Mouse (Mus musculus) lung, embryonic 14.5 days (tissue): ENCODE data around the gene Ptprd. TPM values are rescaled to one million over a fixed set of nuclear protein-coding genes. Genes with fewer than 3 reads are reported as not detected.
A peak's percentile ranks its signal among the peaks of the same experiment; 100 is the strongest.

ENCODE experiments used
- ATAC-seq: fragments of 200-750 bp; cut with Nextera tagmentation; 2 replicates; pipeline ENCODE4 v1.8.0; 2017; ENCODE audit warnings: mild to moderate bottlenecking, moderate TSS enrichment, moderate library complexity; ENCODE audit not compliant: insufficient read depth
- DNase-seq: peaks from one replicate; pipeline ENCODE4 v3.0.0-alpha.2; 2015
- H3K27ac ChIP-seq: fragments of 300-500 bp; sonication (generic); 2 replicates; pipeline ENCODE4 v1.5.1; 2014; ENCODE audit warnings: low read depth, mild to moderate bottlenecking, moderate library complexity
- H3K27me3 ChIP-seq: fragments of 300-500 bp; sonication (generic); 2 replicates; pipeline ENCODE4 v1.6.1; 2014; ENCODE audit warnings: low read length, control low read depth; ENCODE audit not compliant: insufficient read depth
- H3K36me3 ChIP-seq: fragments of 300-500 bp; sonication (generic); 2 replicates; pipeline ENCODE4 v1.6.1; 2014; ENCODE audit warnings: control low read depth; ENCODE audit not compliant: insufficient read depth
- H3K4me1 ChIP-seq: fragments of 300-500 bp; sonication (generic); 2 replicates; pipeline ENCODE4 v1.6.1; 2014; ENCODE audit warnings: antibody characterized with exemption, control low read depth; ENCODE audit not compliant: insufficient read depth
- H3K4me2 ChIP-seq: fragments of 300-500 bp; sonication (generic); 2 replicates; pipeline ENCODE4 v1.6.1; 2014; ENCODE audit warnings: mild to moderate bottlenecking
- H3K4me3 ChIP-seq: fragments of 300-500 bp; sonication (generic); 2 replicates; pipeline ENCODE4 v1.5.1; 2014; ENCODE audit warnings: low read depth, low read length
- H3K9ac ChIP-seq: fragments of 300-500 bp; sonication (generic); 2 replicates; pipeline ENCODE4 v1.6.1; 2014
- H3K9me3 ChIP-seq: fragments of 300-500 bp; sonication (generic); 2 replicates; pipeline ENCODE4 v1.6.1; 2016; ENCODE audit warnings: low read depth, low read length, control low read depth
- CTCF ChIP-seq: IDR thresholded peaks from 2 replicates; pipeline ENCODE4 v1.5.1; 2016; ENCODE audit warnings: antibody characterized with exemption, low read depth
- WGBS: fragments of 180-500 bp; shearing (Covaris S2); extraction: QIAGEN DNeasy Blood & Tissue Kit; methylation state at CpG from one replicate; pipeline ENCODE4 v1.1.7; 2014; 5-methylcytosine and 5-hydroxymethylcytosine counted together
- polyA plus RNA-seq: library from polyadenylated mRNA; unstranded; fragments of >200 nt; fragmentation: Nextera tagmentation; extraction: Ambion mirVana; gene quantifications from 2 replicates; pipeline ENCODE4 v1.2.1, GENCODE M21; 2014

Gene Ptprd
- polyA plus RNA-seq, 1 experiment from 2014 or later = 25.3 TPM

- peak; percentile 44; the same call in 1 of the 2 replicates for ATAC-seq
- Histone ChIP-seq H3K4me1 (no peaks in the 10 kb centered on the region), H3K36me3 (no peaks in the 10 kb centered on the region), H3K9ac (no peak overlapping the region), H3K27me3 (no peaks in the 10 kb centered on the region), H3K4me3 (no peak overlapping the region), H3K27ac (no peak overlapping the region), H3K4me2 (no peak overlapping the region), H3K9me3 (no peaks in the 10 kb centered on the region)
- peak; percentile 62 for DNase-seq
- no peak for TF ChIP-seq CTCF
Observed at GRCm38 (mm10) chr4:76566006-76566405, 1645.8 kb downstream of the Ptprd start.

GRCm38 (mm10) chr4:76541769-76542168 is 1670.0 kb downstream of the Ptprd start:
- H3K4me1 ChIP-seq = no peaks in the 10 kb centered on the region
- no peak overlapping the region for H3K4me3 ChIP-seq
- H3K9ac ChIP-seq = no peak overlapping the region
- no peaks in the 10 kb centered on the region for H3K36me3 ChIP-seq
- ATAC-seq (no peak), DNase-seq (no peak)
- H3K27ac ChIP-seq = no peak overlapping the region
- H3K27me3 ChIP-seq = no peaks in the 10 kb centered on the region
- 57% methylated on average over 2 of the region's 2 CpGs for WGBS
- H3K9me3 ChIP-seq = no peaks in the 10 kb centered on the region
- TF ChIP-seq CTCF = no peak
- no peak overlapping the region for H3K4me2 ChIP-seq

GRCm38 (mm10) chr4:76532926-76533325 is 1678.8 kb downstream of the Ptprd start:
- H3K9ac ChIP-seq = no peak overlapping the region
- H3K36me3 ChIP-seq = no peaks in the 10 kb centered on the region
- 32% methylated on average over 1 of the region's 1 CpGs for WGBS
- peaks cover 8% of the 10 kb centered on the region; the same call in 1 of the 2 replicates for H3K9me3 ChIP-seq
- DNase-seq (peak; percentile 73), ATAC-seq (peak; percentile 90)
- no peak for TF ChIP-seq CTCF
- H3K4me2 ChIP-seq = no peak overlapping the region
- no peaks in the 10 kb centered on the region for H3K27me3 ChIP-seq
- no peak overlapping the region for H3K4me3 ChIP-seq
- H3K27ac ChIP-seq = no peak overlapping the region
- H3K4me1 ChIP-seq = no peaks in the 10 kb centered on the region

GRCm38 (mm10) chr4:76525281-76525680 is 1686.5 kb downstream of the Ptprd start:
- H3K4me2 ChIP-seq = no peak overlapping the region
- H3K9me3 ChIP-seq = peaks cover 8% of the 10 kb centered on the region; the same call in 1 of the 2 replicates
- WGBS = 77% methylated on average over 3 of the region's 3 CpGs
- H3K36me3 ChIP-seq = no peaks in the 10 kb centered on the region
- H3K4me3 ChIP-seq = no peak overlapping the region
- H3K27ac ChIP-seq = no peak overlapping the region
- no peaks in the 10 kb centered on the region for H3K27me3 ChIP-seq
- H3K9ac ChIP-seq = no peak overlapping the region
- no peak for ATAC-seq
- no peak for DNase-seq
- no peak for TF ChIP-seq CTCF
- 0 out of 2 replicates have a peak, but pooled peaks cover 2% of the 10 kb centered on the region for H3K4me1 ChIP-seq

GRCm38 (mm10) chr4:76503279-76503601 is 1708.5 kb downstream of the Ptprd start:
- TF ChIP-seq CTCF = no peak
- no peak for ATAC-seq
- 20% methylated on average over 3 of the region's 3 CpGs for WGBS
- Histone ChIP-seq H3K9ac (no peak overlapping the region), H3K27ac (no peak overlapping the region), H3K27me3 (no peaks in the 10 kb centered on the region), H3K9me3 (no peaks in the 10 kb centered on the region), H3K4me2 (no peak overlapping the region), H3K4me1 (no peaks in the 10 kb centered on the region), H3K4me3 (no peak overlapping the region), H3K36me3 (no peaks in the 10 kb centered on the region)
- DNase-seq = no peak

GRCm38 (mm10) chr4:76502575-76503278 is 1709.0 kb downstream of the Ptprd start:
- no peak overlapping the region for H3K4me2 ChIP-seq
- H3K27ac ChIP-seq = no peak overlapping the region
- ATAC-seq (peak; percentile 44), DNase-seq (peak; percentile 40)
- no peak for TF ChIP-seq CTCF
- H3K9ac ChIP-seq = no peak overlapping the region
- no peaks in the 10 kb centered on the region for H3K4me1 ChIP-seq
- 22% methylated on average over 6 of the region's 6 CpGs for WGBS
- H3K4me3 ChIP-seq = no peak overlapping the region
- H3K9me3 ChIP-seq = no peaks in the 10 kb centered on the region
- H3K36me3 ChIP-seq = no peaks in the 10 kb centered on the region
- H3K27me3 ChIP-seq = no peaks in the 10 kb centered on the region

- Histone ChIP-seq H3K4me1 (no peaks in the 10 kb centered on the region), H3K9me3 (no peaks in the 10 kb centered on the region), H3K9ac (no peak overlapping the region), H3K36me3 (no peaks in the 10 kb centered on the region), H3K4me3 (no peak overlapping the region), H3K27me3 (no peaks in the 10 kb centered on the region), H3K27ac (no peak overlapping the region), H3K4me2 (no peak overlapping the region)
- DNase-seq = peak; percentile 37
- TF ChIP-seq CTCF = peak; percentile 23; the same call in 1 of the 2 replicates
- ATAC-seq = no peak
- 47% methylated on average over 3 of the region's 3 CpGs for WGBS
Observed at GRCm38 (mm10) chr4:76485848-76486247, 1725.9 kb downstream of the Ptprd start.
